Comparison of ENCODE assay signal across 18 mouse cellular contexts in genomic region chr10:25032625-25033024, GRCm38 (mm10).
"Had no signal": no experiment of that assay in that cellular context is flagged by ENCODE, and none has a peak within 500 bp of the region (broad histone marks: within the 10 kb centered on the region; RNA-seq: fewer than 3 reads in every experiment).

No protein-coding gene starts in this region.

- DNase-seq: liver, postnatal 0 days; lung, postnatal 10 days; lung, postnatal 4 days; midbrain, embryonic 14.5 days; retina, postnatal 1 day; right cerebral cortex, adult 18-20 months; right cerebral cortex, postnatal 25 days; right cerebral cortex, postnatal 4 days; spleen, adult 18-20 months; thymus, adult 18-20 months; thymus, postnatal 14 days; thymus, postnatal 36 days had no signal

- H3K4me2 ChIP-seq: lung, embryonic 14.5 days; midbrain, embryonic 12.5 days; neural tube, embryonic 13.5 days; neural tube, embryonic 15.5 days had no signal

- H3K27me3 ChIP-seq: midbrain, embryonic 12.5 days; neural tube, embryonic 13.5 days; neural tube, embryonic 15.5 days had no signal

- H3K4me1 ChIP-seq: neural tube, embryonic 13.5 days; neural tube, embryonic 15.5 days had no signal

- H3K9me3 ChIP-seq: midbrain, embryonic 10.5 days; midbrain, embryonic 12.5 days; neural tube, embryonic 15.5 days had no signal

- H3K4me3 ChIP-seq: midbrain, embryonic 10.5 days; midbrain, embryonic 12.5 days; myocyte; neural tube, embryonic 13.5 days; neural tube, embryonic 15.5 days had no signal

- H3K9ac ChIP-seq: liver, postnatal 0 days; lung, embryonic 14.5 days; midbrain, embryonic 12.5 days; neural tube, embryonic 13.5 days; neural tube, embryonic 15.5 days had no signal

- H3K27ac ChIP-seq: midbrain, embryonic 10.5 days; midbrain, embryonic 12.5 days; neural tube, embryonic 13.5 days; neural tube, embryonic 15.5 days had no signal

- H3K36me3 ChIP-seq: midbrain, embryonic 10.5 days; midbrain, embryonic 12.5 days; neural tube, embryonic 13.5 days; neural tube, embryonic 15.5 days had no signal
